Mouse (Mus musculus) brain, embryonic 14.5 days (tissue): ENCODE data around the gene Chrna3.

ENCODE experiments used
- CTCF ChIP-seq: fragments of 200-500 bp; IDR thresholded peaks from 2 replicates; pipeline ENCODE4 v1.5.1; 2012; ENCODE audit warnings: inconsistent platforms, mild to moderate bottlenecking, moderate library complexity, borderline replicate concordance; ENCODE audit not compliant: insufficient read depth, insufficient read length; ENCODE audit errors: extremely low read depth
- POLR2A ChIP-seq: fragments of 200-500 bp; IDR thresholded peaks from 2 replicates; pipeline ENCODE4 v1.6.1; 2012; ENCODE audit warnings: mild to moderate bottlenecking, inconsistent platforms, borderline replicate concordance; ENCODE audit not compliant: poor library complexity, insufficient read depth, insufficient read length, severe bottlenecking; ENCODE audit errors: extremely low read depth

- no peak for TF ChIP-seq CTCF
- no peak for TF ChIP-seq POLR2A
Observed at GRCm38 (mm10) chr9:55065241-55065640, 38.9 kb upstream of the Chrna3 start.
